ENCODE assay signal across 21 mouse cellular contexts in genomic region chr13:38230177-38230821, GRCm38 (mm10). TPM values are rescaled to one million over a fixed set of nuclear protein-coding genes. Genes with fewer than 3 reads are reported as not detected.
DNase-seq lines count a peak whose midpoint lies in the region; ATAC-seq lines count a peak whose summit lies in the region.
"Had no signal": no experiment of that assay in that cellular context is flagged by ENCODE, and none has a peak within 500 bp of the region (broad histone marks: within the 10 kb centered on the region; RNA-seq: fewer than 3 reads in every experiment).

No protein-coding gene starts in this region.

- ATAC-seq in forebrain, embryonic 11.5 days (replicated peaks; ENCODE audit: low FRiP score) = no peak
- no peak for ATAC-seq in hindbrain, embryonic 15.5 days (ENCODE audit: low FRiP score, low read depth)
- ATAC-seq in hindbrain, embryonic 16.5 days = no peak; the same call in 1 of the 2 replicates
- ATAC-seq in forebrain, embryonic 15.5 days (replicated peaks) = peak; percentile 53

- H3K4me1 ChIP-seq in forebrain, embryonic 10.5 days = 0 out of 2 replicates have a peak, but pooled peaks cover 6% of the 10 kb centered on the region
- H3K4me1 ChIP-seq in forebrain, embryonic 11.5 days (replicated peaks; ENCODE audit: control insufficient read depth, insufficient read depth, low read length) = no peaks in the 10 kb centered on the region
- H3K4me1 ChIP-seq in hindbrain, embryonic 15.5 days (replicated peaks) = no peaks in the 10 kb centered on the region
- no peaks in the 10 kb centered on the region for H3K4me1 ChIP-seq in hindbrain, embryonic 16.5 days (ENCODE audit: control insufficient read depth, insufficient read depth, low read depth, low read length)
- H3K4me1 ChIP-seq in forebrain, embryonic 15.5 days = 0 out of 2 replicates have a peak, but pooled peaks cover 5% of the 10 kb centered on the region
- H3K4me1 ChIP-seq: embryonic facial prominence, embryonic 12.5 days; hindbrain, embryonic 10.5 days; kidney, embryonic 15.5 days; neural tube, embryonic 12.5 days had no signal

- H3K36me3 ChIP-seq in forebrain, embryonic 10.5 days (replicated peaks) = peaks cover 50% of the 10 kb centered on the region
- H3K36me3 ChIP-seq in forebrain, embryonic 11.5 days (ENCODE audit: control insufficient read depth, insufficient read depth, low read length) = peaks cover 15% of the 10 kb centered on the region
- H3K36me3 ChIP-seq in hindbrain, embryonic 15.5 days = peaks cover 22% of the 10 kb centered on the region
- peaks cover 6% of the 10 kb centered on the region for H3K36me3 ChIP-seq in hindbrain, embryonic 16.5 days (ENCODE audit: control insufficient read depth, insufficient read depth, low read length)
- H3K36me3 ChIP-seq in forebrain, embryonic 15.5 days = peaks cover 25% of the 10 kb centered on the region

- no peaks in the 10 kb centered on the region for H3K27me3 ChIP-seq in forebrain, embryonic 10.5 days (ENCODE audit: poor library complexity, severe bottlenecking)
- no peaks in the 10 kb centered on the region for H3K27me3 ChIP-seq in forebrain, embryonic 11.5 days (ENCODE audit: control insufficient read depth, insufficient read depth, low read length)
- H3K27me3 ChIP-seq in hindbrain, embryonic 15.5 days = no peaks in the 10 kb centered on the region
- H3K27me3 ChIP-seq in hindbrain, embryonic 16.5 days (replicated peaks; ENCODE audit: control insufficient read depth, insufficient read depth, low read length) = no peaks in the 10 kb centered on the region
- no peaks in the 10 kb centered on the region for H3K27me3 ChIP-seq in forebrain, embryonic 15.5 days
- H3K27me3 ChIP-seq: embryonic facial prominence, embryonic 12.5 days; kidney, embryonic 15.5 days; neural tube, embryonic 12.5 days had no signal

- H3K9ac ChIP-seq in forebrain, embryonic 11.5 days (ENCODE audit: low read length) = no peak overlapping the region
- no peak overlapping the region for H3K9ac ChIP-seq in hindbrain, embryonic 15.5 days
- H3K9ac ChIP-seq in hindbrain, embryonic 16.5 days (ENCODE audit: low read depth, low read length) = no peak overlapping the region
- no peak overlapping the region for H3K9ac ChIP-seq in forebrain, embryonic 15.5 days (replicated peaks)
- H3K9ac ChIP-seq: embryonic facial prominence, embryonic 12.5 days; kidney, embryonic 15.5 days; neural tube, embryonic 12.5 days had no signal

- 82% methylated on average over 9 of the region's 9 CpGs for WGBS in forebrain, embryonic 10.5 days
- WGBS in forebrain, embryonic 11.5 days = 70% methylated on average over 9 of the region's 9 CpGs
- WGBS in hindbrain, embryonic 15.5 days = 60% methylated on average over 9 of the region's 9 CpGs
- WGBS in hindbrain, embryonic 16.5 days = 59% methylated on average over 9 of the region's 9 CpGs
- 53% methylated on average over 9 of the region's 9 CpGs for WGBS in forebrain, embryonic 15.5 days

- no peak for DNase-seq in forebrain, embryonic 10.5 days (ENCODE audit: extremely low spot score, low spot score)
- DNase-seq in forebrain, embryonic 11.5 days (ENCODE audit: low spot score) = no peak
- DNase-seq in R1 (ENCODE audit: low read depth, low spot score) = peak; percentile 8
- DNase-seq in adrenal gland, postnatal 4 days (ENCODE audit: low spot score in 2 of 2) = no peak
- no peak for DNase-seq in adrenal gland, adult 8-10 months
- DNase-seq: adrenal gland, postnatal 14 days; cerebellum, adult 18-20 months; cerebellum, postnatal 14 days; gastrocnemius, postnatal 10 days; kidney, adult 11 months; kidney, postnatal 36 days; layer of hippocampus, postnatal 36 days; right cerebral cortex, postnatal 14 days; thymus, postnatal 14 days had no signal

- H3K4me2 ChIP-seq in forebrain, embryonic 11.5 days (ENCODE audit: low read depth, low read length, severe bottlenecking) = no peak overlapping the region
- H3K4me2 ChIP-seq in hindbrain, embryonic 15.5 days = no peak overlapping the region
- H3K4me2 ChIP-seq in hindbrain, embryonic 16.5 days (ENCODE audit: low read length) = no peak overlapping the region
- H3K4me2 ChIP-seq in forebrain, embryonic 15.5 days (replicated peaks) = no peak overlapping the region
- H3K4me2 ChIP-seq: embryonic facial prominence, embryonic 12.5 days; kidney, embryonic 15.5 days; neural tube, embryonic 12.5 days had no signal

- 0 out of 2 replicates have a peak overlapping the region, but pooled peaks have one; percentile 27 for H3K27ac ChIP-seq in forebrain, embryonic 10.5 days
- no peak overlapping the region for H3K27ac ChIP-seq in forebrain, embryonic 11.5 days (ENCODE audit: low read depth, low read length)
- H3K27ac ChIP-seq in hindbrain, embryonic 15.5 days (replicated peaks) = 0 out of 2 replicates have a peak overlapping the region, but pooled peaks have one; percentile 48
- H3K27ac ChIP-seq in hindbrain, embryonic 16.5 days (ENCODE audit: low read depth, low read length) = no peak overlapping the region
- 0 out of 2 replicates have a peak overlapping the region, but pooled peaks have one; percentile 1 for H3K27ac ChIP-seq in forebrain, embryonic 15.5 days (replicated peaks)
- H3K27ac ChIP-seq: embryonic facial prominence, embryonic 12.5 days; hindbrain, embryonic 10.5 days; kidney, embryonic 15.5 days; neural tube, embryonic 12.5 days had no signal

- peaks cover 7% of the 10 kb centered on the region; the same call in 1 of the 2 replicates for H3K9me3 ChIP-seq in forebrain, embryonic 10.5 days
- H3K9me3 ChIP-seq in forebrain, embryonic 11.5 days (ENCODE audit: control insufficient read depth, low read length) = no peaks in the 10 kb centered on the region
- no peaks in the 10 kb centered on the region for H3K9me3 ChIP-seq in hindbrain, embryonic 15.5 days
- no peaks in the 10 kb centered on the region for H3K9me3 ChIP-seq in hindbrain, embryonic 16.5 days (ENCODE audit: control insufficient read depth, low read length)
- H3K9me3 ChIP-seq in forebrain, embryonic 15.5 days = no peaks in the 10 kb centered on the region
- H3K9me3 ChIP-seq: embryonic facial prominence, embryonic 12.5 days; hindbrain, embryonic 10.5 days; kidney, embryonic 15.5 days had no signal

- no peak overlapping the region for H3K4me3 ChIP-seq in forebrain, embryonic 10.5 days
- no peak overlapping the region for H3K4me3 ChIP-seq in forebrain, embryonic 11.5 days (ENCODE audit: low read depth, low read length)
- H3K4me3 ChIP-seq in hindbrain, embryonic 15.5 days = no peak overlapping the region
- H3K4me3 ChIP-seq in hindbrain, embryonic 16.5 days (ENCODE audit: low read length) = no peak overlapping the region
- H3K4me3 ChIP-seq in forebrain, embryonic 15.5 days = no peak overlapping the region
- H3K4me3 ChIP-seq: embryonic facial prominence, embryonic 12.5 days; hindbrain, embryonic 10.5 days; kidney, embryonic 15.5 days; neural tube, embryonic 12.5 days had no signal

RNA-seq across cellular contexts. Expression of gene Snrnp48, which starts 25.6 kb away (rescaled TPM):
- 39.0 and 40.0 TPM in 2 replicates for polyA plus RNA-seq in forebrain, embryonic 10.5 days (2016; fragmentation: Nextera tagmentation; extraction: Ambion mirVana)
- 44.8 and 45.5 TPM in 2 replicates for polyA plus RNA-seq in forebrain, embryonic 11.5 days (2014; fragmentation: Nextera tagmentation; extraction: Ambion mirVana)
- 24.8 and 26.8 TPM in 2 replicates for polyA plus RNA-seq in hindbrain, embryonic 15.5 days (2015; fragmentation: Nextera tagmentation; extraction: Ambion mirVana)
- polyA plus RNA-seq in hindbrain, embryonic 16.5 days (2015; fragmentation: Nextera tagmentation; extraction: Ambion mirVana) = 23.1 and 25.2 TPM in 2 replicates
- 30.5 and 33.4 TPM in 2 replicates for polyA plus RNA-seq in forebrain, embryonic 15.5 days (2015; fragmentation: Nextera tagmentation; extraction: Ambion mirVana)
- total RNA-seq in adrenal gland, postnatal 4 days (2021) = 10 to 100 TPM; 22.0 to 23.2 TPM
- 10 to 100 TPM; 14.0 to 28.6 (median 21.0) TPM for total RNA-seq in adrenal gland, adult 8-10 months (2022)

Comparison
In these comparisons a context has a peak if more than half of its experiments do, and no peak if none do; other contexts are left out.
1. H3K27ac ChIP-seq: peak in forebrain, embryonic 10.5 days (single experiment), hindbrain, embryonic 15.5 days (single experiment) and forebrain, embryonic 15.5 days (single experiment); none in forebrain, embryonic 11.5 days (single experiment) and hindbrain, embryonic 16.5 days (single experiment).